8 mouse cellular contexts compared by ENCODE assay signal in genomic region chr2:132131266-132131665, GRCm38 (mm10). TPM values are rescaled to one million over a fixed set of nuclear protein-coding genes. Genes with fewer than 3 reads are reported as not detected.
DNase-seq lines count a peak whose midpoint lies in the region; ATAC-seq and TF ChIP-seq lines count a peak whose summit lies in the region.

No protein-coding gene starts in this region.

- peak overlapping the region; percentile 34 for H3K4me3 ChIP-seq in heart, embryonic 11.5 days (ENCODE audit: low read depth, low read length)
- H3K4me3 ChIP-seq in lung, postnatal 0 days (ENCODE audit: low read depth, low read length) = no peak overlapping the region

- no peak for TF ChIP-seq EP300 in lung, postnatal 0 days (IDR thresholded peaks at IDR 0.05)

- no peak overlapping the region for H3K9ac ChIP-seq in heart, embryonic 11.5 days (ENCODE audit: low read depth, low read length)
- no peak overlapping the region for H3K9ac ChIP-seq in lung, postnatal 0 days (replicated peaks; ENCODE audit: low read depth)

- 0 out of 2 replicates have a peak, but pooled peaks have one; percentile 26 for ATAC-seq in heart, embryonic 11.5 days (replicated peaks; ENCODE audit: insufficient number of reproducible peaks, low FRiP score, low TSS enrichment)
- peak; percentile 91 for ATAC-seq in lung, postnatal 0 days

- DNase-seq in right cerebral cortex, postnatal 10 days (ENCODE audit: low spot score in 2 of 2) = peak; percentile 40 to 43
- DNase-seq in right cerebral cortex, adult 18-20 months = no peak
- peak; percentile 45 for DNase-seq in embryo, embryonic 9.5 days (ENCODE audit: extremely low spot score)
- DNase-seq in kidney, adult 9 months = peak; percentile 94
- DNase-seq in lung, postnatal 0 days (ENCODE audit: low spot score) = peak; percentile 74
- DNase-seq in retina, postnatal 1 day = peak; percentile 60
- no peak for DNase-seq in layer of hippocampus, adult 11-12 months (ENCODE audit: low spot score)

- H3K27me3 ChIP-seq in heart, embryonic 11.5 days (ENCODE audit: control insufficient read depth, insufficient read depth, low read length) = no peaks in the 10 kb centered on the region
- no peaks in the 10 kb centered on the region for H3K27me3 ChIP-seq in lung, postnatal 0 days (replicated peaks; ENCODE audit: insufficient read depth, low read length)

- H3K9me3 ChIP-seq in heart, embryonic 11.5 days (replicated peaks; ENCODE audit: control insufficient read depth, low read length) = no peaks in the 10 kb centered on the region
- no peaks in the 10 kb centered on the region for H3K9me3 ChIP-seq in lung, postnatal 0 days (ENCODE audit: low read length)

- H3K4me1 ChIP-seq in heart, embryonic 11.5 days (ENCODE audit: control insufficient read depth, insufficient read depth, low read length) = peaks cover 18% of the 10 kb centered on the region
- H3K4me1 ChIP-seq in lung, postnatal 0 days (ENCODE audit: insufficient read depth, low read depth, low read length) = no peaks in the 10 kb centered on the region; the same call in none of the 2 replicates

- peak overlapping the region; percentile 62 for H3K4me2 ChIP-seq in heart, embryonic 11.5 days
- 0 out of 2 replicates have a peak overlapping the region, but pooled peaks have one; percentile 12 for H3K4me2 ChIP-seq in lung, postnatal 0 days (replicated peaks; ENCODE audit: low read depth, low read length)

- 5% methylated on average over 9 of the region's 9 CpGs for WGBS in heart, embryonic 11.5 days (ENCODE audit: insufficient replicate concordance)
- 19% methylated on average over 9 of the region's 9 CpGs for WGBS in lung, postnatal 0 days

- H3K27ac ChIP-seq in heart, embryonic 11.5 days (ENCODE audit: low read depth, low read length) = no peak overlapping the region
- no peak overlapping the region for H3K27ac ChIP-seq in lung, postnatal 0 days (ENCODE audit: low read length)

- no peaks in the 10 kb centered on the region for H3K36me3 ChIP-seq in heart, embryonic 11.5 days (ENCODE audit: control insufficient read depth, insufficient read depth, low read length)
- no peaks in the 10 kb centered on the region for H3K36me3 ChIP-seq in lung, postnatal 0 days (ENCODE audit: insufficient read depth, low read length)

- TF ChIP-seq CTCF in lung, postnatal 0 days (IDR thresholded peaks at IDR 0.05) = no peak

RNA-seq across cellular contexts. Expression of gene Slc23a2, which starts 13.6 kb away (rescaled TPM):
- polyA plus RNA-seq in heart, embryonic 11.5 days (2014; fragmentation: Nextera tagmentation; extraction: Ambion mirVana) = 8.7 and 10.2 TPM in 2 replicates
- 26.6 and 35.8 TPM in 2 replicates for polyA plus RNA-seq in lung, postnatal 0 days (2015; fragmentation: Nextera tagmentation; extraction: Ambion mirVana)

Comparison
In these comparisons a context has a peak if more than half of its experiments do, and no peak if none do; other contexts are left out.
1. DNase-seq: peak in right cerebral cortex, postnatal 10 days (2 of 2), embryo, embryonic 9.5 days (single experiment), kidney, adult 9 months (single experiment), lung, postnatal 0 days (single experiment) and retina, postnatal 1 day (single experiment); none in right cerebral cortex, adult 18-20 months (single experiment) and layer of hippocampus, adult 11-12 months (single experiment).